ENCODE assay signal across 17 mouse cellular contexts in genomic region chr12:83495961-83496282, GRCm38 (mm10).
"Had no signal": no experiment of that assay in that cellular context is flagged by ENCODE, and none has a peak within 500 bp of the region (broad histone marks: within the 10 kb centered on the region; RNA-seq: fewer than 3 reads in every experiment).

No protein-coding gene starts in this region.

- H3K9ac ChIP-seq: intestine, embryonic 15.5 days; limb, embryonic 12.5 days; liver, embryonic 13.5 days; neural tube, embryonic 12.5 days had no signal

- H3K36me3 ChIP-seq: intestine, embryonic 15.5 days; limb, embryonic 12.5 days; liver, embryonic 13.5 days; midbrain, embryonic 10.5 days; neural tube, embryonic 12.5 days had no signal

- ATAC-seq: intestine, embryonic 15.5 days; lung, postnatal 0 days had no signal

- H3K4me2 ChIP-seq: intestine, embryonic 15.5 days; limb, embryonic 12.5 days; liver, embryonic 13.5 days; neural tube, embryonic 12.5 days had no signal

- H3K4me3 ChIP-seq: intestine, embryonic 15.5 days; layer of hippocampus, adult 2 months; limb, embryonic 12.5 days; liver, embryonic 13.5 days; midbrain, embryonic 10.5 days; myocyte; neural tube, embryonic 12.5 days had no signal

- DNase-seq: kidney, adult 8-10 months; liver, embryonic 13.5 days; lung, adult 2 months; lung, postnatal 4 days; midbrain, embryonic 14.5 days; retina, postnatal 1 day; right cerebral cortex, postnatal 4 days; spleen, adult 18-20 months; thymus, adult 18-20 months; thymus, postnatal 14 days had no signal

- H3K27me3 ChIP-seq: intestine, embryonic 15.5 days; neural tube, embryonic 12.5 days had no signal

- H3K27ac ChIP-seq: intestine, embryonic 15.5 days; layer of hippocampus, adult 2 months; limb, embryonic 12.5 days; liver, embryonic 13.5 days; midbrain, embryonic 10.5 days; neural tube, embryonic 12.5 days had no signal

- H3K4me1 ChIP-seq: intestine, embryonic 15.5 days; midbrain, embryonic 10.5 days; neural tube, embryonic 12.5 days had no signal

- H3K9me3 ChIP-seq: intestine, embryonic 15.5 days had no signal
